Mouse (Mus musculus) heart, postnatal 0 days (tissue): Measurements from ENCODE around the gene Hapln2. TPM values are rescaled to one million over a fixed set of nuclear protein-coding genes. Genes with fewer than 3 reads are reported as not detected.

Experiments
- ATAC-seq: fragments of 200-750 bp; cut with Nextera tagmentation; 2 replicates; pipeline ENCODE4 v1.8.0; 2017; ENCODE audit warnings: low read depth, moderate number of reproducible peaks, moderate library complexity; ENCODE audit not compliant: insufficient read depth
- DNase-seq: peaks from one replicate; pipeline ENCODE4 v3.0.0-alpha.2; 2016; ENCODE audit warnings: low spot score
- H3K27ac ChIP-seq: fragments of 300-500 bp; sonication (generic); 2 replicates; pipeline ENCODE4 v1.5.1; 2014; ENCODE audit warnings: low read depth, mild to moderate bottlenecking
- H3K27me3 ChIP-seq: fragments of 300-500 bp; sonication (generic); 2 replicates; pipeline ENCODE4 v1.6.1; 2014; ENCODE audit warnings: low read length, mixed read lengths; ENCODE audit not compliant: control insufficient read depth, insufficient read depth
- H3K36me3 ChIP-seq: fragments of 300-500 bp; sonication (generic); replicated peaks from 2 replicates; pipeline ENCODE4 v1.6.1; 2014; ENCODE audit warnings: low read length, mixed read lengths; ENCODE audit not compliant: control insufficient read depth, insufficient read depth
- H3K4me1 ChIP-seq: fragments of 300-500 bp; sonication (generic); 2 replicates; pipeline ENCODE4 v1.6.1; 2014; ENCODE audit warnings: antibody characterized with exemption; ENCODE audit not compliant: control insufficient read depth, insufficient read depth
- H3K4me2 ChIP-seq: fragments of 300-500 bp; sonication (generic); 2 replicates; pipeline ENCODE4 v1.6.1; 2014; ENCODE audit warnings: low read depth, mild to moderate bottlenecking, low read length, moderate library complexity
- H3K4me3 ChIP-seq: fragments of 300-500 bp; sonication (generic); 2 replicates; pipeline ENCODE4 v1.5.1; 2014; ENCODE audit warnings: low read depth, low read length
- H3K9ac ChIP-seq: fragments of 300-500 bp; sonication (generic); replicated peaks from 2 replicates; pipeline ENCODE4 v1.6.1; 2014; ENCODE audit warnings: low read depth, low read length, mixed read lengths
- H3K9me3 ChIP-seq: fragments of 300-500 bp; sonication (generic); replicated peaks from 2 replicates; pipeline ENCODE4 v1.6.1; 2016; ENCODE audit warnings: low read length; ENCODE audit not compliant: control insufficient read depth
- CTCF ChIP-seq: IDR thresholded peaks from 2 replicates; pipeline ENCODE4 v1.5.1; 2016; ENCODE audit warnings: antibody characterized with exemption, control low read depth, low read depth
- EP300 ChIP-seq: IDR thresholded peaks from 2 replicates; pipeline ENCODE4 v1.6.1; 2016; ENCODE audit warnings: antibody characterized with exemption, low read depth
- WGBS: fragments of 180-500 bp; shearing (Covaris S2); extraction: QIAGEN DNeasy Blood & Tissue Kit; methylation state at CpG from one replicate; pipeline ENCODE4 v1.1.7; 2014; 5-methylcytosine and 5-hydroxymethylcytosine counted together
- polyA plus RNA-seq: library from polyadenylated mRNA; unstranded; fragments of >200 nt; fragmentation: Nextera tagmentation; extraction: Ambion mirVana; gene quantifications from 2 replicates; pipeline ENCODE4 v1.2.1, GENCODE M21; 2015
- total RNA-seq: library from RNA; depleted of rRNA; stranded (reverse); fragments of >200 nt; gene quantifications from 2 replicates; pipeline ENCODE4 v1.2.3, GENCODE M21; 2014; ENCODE audit warnings: low replicate concordance

The Hapln2 gene
- total and polyA plus RNA-seq, 2 experiments from 2014 or later = 0.15 TPM; not detected in 1

GRCm38 (mm10) chr3:87999243-87999895 lies 28.0 kb downstream of the Hapln2 start:
- peak overlapping the region; percentile 58; the same call in 1 of the 2 replicates for H3K4me2 ChIP-seq
- H3K4me1 ChIP-seq = peaks cover 9% of the 10 kb centered on the region
- no peak for TF ChIP-seq EP300
- no peak for TF ChIP-seq CTCF

GRCm38 (mm10) chr3:87998747-87999146 lies 28.6 kb downstream of the Hapln2 start:
- WGBS = 3% methylated on average over 7 of the region's 7 CpGs

More at GRCm38 (mm10) chr3:87999243-87999895, 28.0 kb downstream of the Hapln2 start:
- no peaks in the 10 kb centered on the region for H3K36me3 ChIP-seq
- no peak overlapping the region for H3K27ac ChIP-seq
- no peak for DNase-seq
- H3K9me3 ChIP-seq = no peaks in the 10 kb centered on the region
- peak overlapping the region; percentile 45 for H3K4me3 ChIP-seq
- 2% methylated on average over 38 of the region's 38 CpGs for WGBS
- H3K9ac ChIP-seq = no peak overlapping the region
- peaks cover 95% of the 10 kb centered on the region for H3K27me3 ChIP-seq
- ATAC-seq = no peak

GRCm38 (mm10) chr3:87996971-87997614 lies 30.3 kb downstream of the Hapln2 start:
- WGBS = 1% methylated on average over 47 of the region's 49 CpGs
- DNase-seq = no peak
- H3K9me3 ChIP-seq = no peaks in the 10 kb centered on the region
- no peak overlapping the region for H3K27ac ChIP-seq
- no peak for TF ChIP-seq CTCF
- no peak for TF ChIP-seq EP300
- H3K4me1 ChIP-seq = peaks cover 4% of the 10 kb centered on the region
- H3K36me3 ChIP-seq = no peaks in the 10 kb centered on the region
- H3K27me3 ChIP-seq = peaks cover 100% of the 10 kb centered on the region
- H3K4me3 ChIP-seq = peak overlapping the region; percentile 46
- H3K4me2 ChIP-seq = peak overlapping the region; percentile 60
- peak; percentile 42; the same call in 1 of the 2 replicates for ATAC-seq
- no peak overlapping the region for H3K9ac ChIP-seq

More at GRCm38 (mm10) chr3:87998747-87999146, 28.6 kb downstream of the Hapln2 start:
- H3K9me3 ChIP-seq = no peaks in the 10 kb centered on the region
- no peak overlapping the region for H3K4me3 ChIP-seq
- H3K9ac ChIP-seq = no peak overlapping the region
- no peak overlapping the region for H3K4me2 ChIP-seq
- H3K4me1 ChIP-seq = peaks cover 9% of the 10 kb centered on the region
- ATAC-seq (no peak), DNase-seq (no peak)
- H3K36me3 ChIP-seq = no peaks in the 10 kb centered on the region
- H3K27ac ChIP-seq = no peak overlapping the region
- peaks cover 99% of the 10 kb centered on the region for H3K27me3 ChIP-seq
- TF ChIP-seq EP300 = no peak
- TF ChIP-seq CTCF = no peak

- H3K4me1 ChIP-seq = peaks cover 4% of the 10 kb centered on the region
- no peak overlapping the region for H3K27ac ChIP-seq
- peak overlapping the region; percentile 46; the same call in 1 of the 2 replicates for H3K4me3 ChIP-seq
- ATAC-seq (no peak), DNase-seq (no peak)
- H3K27me3 ChIP-seq = peaks cover 97% of the 10 kb centered on the region
- H3K9me3 ChIP-seq = no peaks in the 10 kb centered on the region
- H3K36me3 ChIP-seq = no peaks in the 10 kb centered on the region
- WGBS = 2% methylated on average over 15 of the region's 15 CpGs
- no peak overlapping the region for H3K4me2 ChIP-seq
- TF ChIP-seq EP300 = no peak
- no peak for TF ChIP-seq CTCF
- H3K9ac ChIP-seq = no peak overlapping the region
These were observed 31.0 kb downstream of the Hapln2 start for GRCm38 (mm10) chr3:87996401-87996800.

- TF ChIP-seq CTCF (no peak), EP300 (no peak)
- Histone ChIP-seq H3K4me3 (no peak overlapping the region), H3K9me3 (no peaks in the 10 kb centered on the region), H3K4me2 (no peak overlapping the region), H3K9ac (no peak overlapping the region), H3K4me1 (peaks cover 4% of the 10 kb centered on the region), H3K36me3 (no peaks in the 10 kb centered on the region), H3K27ac (no peak overlapping the region), H3K27me3 (peaks cover 95% of the 10 kb centered on the region)
- DNase-seq (no peak), ATAC-seq (no peak)
- WGBS = 26% methylated on average over 11 of the region's 11 CpGs
These were observed 32.1 kb downstream of the Hapln2 start for GRCm38 (mm10) chr3:87995331-87995730.
